Mouse (Mus musculus) CH12.LX (cell line): ENCODE data around the gene Cdk2ap2. TPM values are rescaled to one million over a fixed set of nuclear protein-coding genes. Genes with fewer than 3 reads are reported as not detected.

Experiments
- DNase-seq: peaks from one replicate; pipeline ENCODE4 v3.0.0-alpha.2; 2013; ENCODE audit errors: extremely low read depth
- H3K27ac ChIP-seq: 2 replicates; pipeline ENCODE4 v1.5.1; 2012; ENCODE audit warnings: low read depth, mild to moderate bottlenecking, control low read depth, moderate library complexity; ENCODE audit not compliant: insufficient read depth
- H3K27me3 ChIP-seq: replicated peaks from 2 replicates; pipeline ENCODE3; 2012; ENCODE audit warnings: inconsistent platforms
- H3K36me3 ChIP-seq, 2 experiments: replicated peaks in 1 of 2; 2 replicates each; pipeline versions ENCODE3 to v1.6.1; 2012; ENCODE audit warnings: inconsistent platforms in 1 of 2, low read length in 1 of 2, mild to moderate bottlenecking in 1 of 2, mixed read lengths in 1 of 2, moderate library complexity in 1 of 2; ENCODE audit not compliant: control insufficient read depth in 1 of 2, insufficient read depth in 1 of 2
- H3K4me1 ChIP-seq, 2 experiments: 2 replicates each; pipeline ENCODE4 v1.6.1; 2012; ENCODE audit warnings: inconsistent platforms in 1 of 2, moderate library complexity in 1 of 2; ENCODE audit not compliant: insufficient read depth in 2 of 2, control insufficient read depth in 1 of 2
- H3K4me2 ChIP-seq: 2 replicates; pipeline ENCODE4 v1.6.1; 2012; ENCODE audit warnings: low read depth, mild to moderate bottlenecking, control low read depth; ENCODE audit not compliant: poor library complexity, insufficient read depth, severe bottlenecking
- H3K4me3 ChIP-seq, 3 experiments: fragments of 150-350 bp in 1 of 3; sonication (generic) in 1 of 3; replicated peaks in 1 of 3; 2 replicates each; pipeline versions ENCODE3 to v1.5.1; 2011 to 2012; ENCODE audit warnings: low read depth in 2 of 3, low read length in 2 of 3, mild to moderate bottlenecking in 2 of 3, moderate library complexity in 2 of 3, control low read depth in 1 of 3, improper control_type of control experiment in 1 of 3, inconsistent platforms in 1 of 3, mixed read lengths in 1 of 3; ENCODE audit not compliant: poor library complexity in 1 of 3
- H3K79me2 ChIP-seq: replicated peaks from 2 replicates; pipeline ENCODE4 v1.6.1; 2012; ENCODE audit warnings: mild to moderate bottlenecking, moderate library complexity; ENCODE audit not compliant: control insufficient read depth, poor library complexity, insufficient read depth, severe bottlenecking; ENCODE audit errors: extremely low read depth
- H3K9ac ChIP-seq: 2 replicates; pipeline ENCODE4 v1.6.1; 2012; ENCODE audit warnings: low read depth, mild to moderate bottlenecking, control low read depth, moderate library complexity; ENCODE audit not compliant: insufficient read depth
- H3K9me3 ChIP-seq: replicated peaks from 2 replicates; pipeline ENCODE3; 2012; ENCODE audit warnings: low read length, inconsistent platforms, mixed read lengths
- BHLHE40 ChIP-seq: IDR thresholded peaks from 2 replicates; pipeline ENCODE4 v1.6.1; 2011; ENCODE audit warnings: mild to moderate bottlenecking, low read depth, low read length, improper control_type of control experiment
- CTCF ChIP-seq, 2 experiments: IDR thresholded peaks in 1 of 2; conservative IDR thresholded peaks in 1 of 2; 2 replicates each; pipeline ENCODE4 v1.5.1; 2011 to 2012; ENCODE audit warnings: low read depth in 2 of 2, low read length in 2 of 2, improper control_type of control experiment in 1 of 2, inconsistent platforms in 1 of 2, mild to moderate bottlenecking in 1 of 2, moderate library complexity in 1 of 2
- E2F4 ChIP-seq: IDR thresholded peaks from 2 replicates; pipeline ENCODE4 v1.6.1; 2011; ENCODE audit warnings: low read depth, low read length, improper control_type of control experiment; ENCODE audit not compliant: insufficient replicate concordance
- EP300 ChIP-seq: IDR thresholded peaks from 2 replicates; pipeline ENCODE4 v1.6.1; 2011; ENCODE audit warnings: low read length, improper control_type of control experiment
- HCFC1 ChIP-seq: IDR thresholded peaks from 2 replicates; pipeline ENCODE4 v1.6.1; 2012; ENCODE audit warnings: low read depth, mild to moderate bottlenecking, inconsistent platforms, low read length, improper control_type of control experiment
- JUN ChIP-seq: IDR thresholded peaks from 2 replicates; pipeline ENCODE4 v1.6.1; 2011; ENCODE audit warnings: low read depth, mild to moderate bottlenecking, low read length, improper control_type of control experiment, moderate library complexity; ENCODE audit not compliant: insufficient read depth
- KAT2A ChIP-seq: IDR thresholded peaks from 2 replicates; pipeline ENCODE4 v1.6.1; 2012; ENCODE audit warnings: low read length, improper control_type of control experiment, inconsistent platforms; ENCODE audit not compliant: insufficient replicate concordance
- MAZ ChIP-seq: IDR thresholded peaks from 2 replicates; pipeline ENCODE4 v1.6.1; 2012; ENCODE audit warnings: low read depth, mild to moderate bottlenecking, inconsistent platforms, low read length, improper control_type of control experiment, moderate library complexity
- MEF2A ChIP-seq: IDR thresholded peaks from 2 replicates; pipeline ENCODE4 v1.6.1; 2014; ENCODE audit warnings: low read depth, mild to moderate bottlenecking, inconsistent platforms, low read length, improper control_type of control experiment, borderline replicate concordance
- MXI1 ChIP-seq: IDR thresholded peaks from 2 replicates; pipeline ENCODE4 v1.6.1; 2011; ENCODE audit warnings: mild to moderate bottlenecking, low read depth, low read length, improper control_type of control experiment
- MYC ChIP-seq: IDR thresholded peaks from 2 replicates; pipeline ENCODE4 v1.6.1; 2011; ENCODE audit warnings: low read depth, mild to moderate bottlenecking, improper control_type of control experiment, low read length
- PAX5 ChIP-seq: IDR thresholded peaks from 2 replicates; pipeline ENCODE4 v1.6.1; 2012; ENCODE audit warnings: low read length, inconsistent platforms, mixed read lengths
- POLR2A ChIP-seq: IDR thresholded peaks from 2 replicates; pipeline ENCODE4 v1.6.1; 2011; ENCODE audit warnings: low read depth, mild to moderate bottlenecking, improper control_type of control experiment, low read length
- RAD21 ChIP-seq: IDR thresholded peaks from 2 replicates; pipeline ENCODE4 v1.6.1; 2011; ENCODE audit warnings: low read depth, mild to moderate bottlenecking, low read length, improper control_type of control experiment, moderate library complexity
- SMC3 ChIP-seq: IDR thresholded peaks from 2 replicates; pipeline ENCODE4 v1.6.1; 2011; ENCODE audit warnings: low read depth, low read length, improper control_type of control experiment
- TBP ChIP-seq: conservative IDR thresholded peaks from 2 replicates; pipeline ENCODE4 v1.6.1; 2011; ENCODE audit warnings: low read depth, low read length, improper control_type of control experiment
- TCF12 ChIP-seq: IDR thresholded peaks from 2 replicates; pipeline ENCODE4 v1.6.1; 2014; ENCODE audit warnings: low read depth, mild to moderate bottlenecking, inconsistent platforms, low read length, improper control_type of control experiment
- USF1 ChIP-seq: IDR thresholded peaks from 2 replicates; pipeline ENCODE4 v1.6.1; 2014; ENCODE audit warnings: low read depth, mild to moderate bottlenecking, inconsistent platforms, low read length, improper control_type of control experiment
- USF2 ChIP-seq: conservative IDR thresholded peaks from 2 replicates; pipeline ENCODE4 v1.6.1; 2011; ENCODE audit warnings: low read depth, low read length, improper control_type of control experiment
- ZKSCAN1 ChIP-seq: IDR thresholded peaks from 2 replicates; pipeline ENCODE4 v1.6.1; 2012; ENCODE audit warnings: low read depth, inconsistent platforms, low read length, improper control_type of control experiment, borderline replicate concordance
- ZMIZ1 ChIP-seq: IDR thresholded peaks from 2 replicates; pipeline ENCODE4 v1.6.1; 2012; ENCODE audit warnings: low read depth, mild to moderate bottlenecking, inconsistent platforms, low read length, improper control_type of control experiment
- ZNF384 ChIP-seq: IDR thresholded peaks from 2 replicates; pipeline ENCODE4 v1.6.1; 2012; ENCODE audit warnings: low read depth, low read length, improper control_type of control experiment, inconsistent platforms
- dilution Hi-C: fragments of 300-500 bp; cut with MboI; formaldehyde crosslinking; loops from 2 replicates; pipeline ENCODE4 v1.14.3; 2020; ENCODE audit warnings: low sequenced_read_pairs; ENCODE audit not compliant: extremely low pct_unique_long_range_greater_than_20kb, extremely low pct_ligation_motif_present
- in situ Hi-C: fragments of 300-500 bp; cut with MboI; formaldehyde crosslinking; loops from 3 replicates; pipeline ENCODE4 v1.14.3; 2019; ENCODE audit warnings: low sequenced_read_pairs, low pct_ligation_motif_present, low pct_unique_long_range_greater_than_20kb, mixed read lengths
- polyA plus RNA-seq: library from polyadenylated mRNA; unstranded; fragments of >175 nt; gene quantifications from 2 replicates; pipeline ENCODE4 v1.2.1, GENCODE M21; 2012; ENCODE audit warnings: low read depth; ENCODE audit not compliant: insufficient read length
- total RNA-seq, 2 experiments: library from RNA; depleted of rRNA; stranded (reverse); fragments of 300-350 nt in 1 of 2; fragments of >200 nt in 1 of 2; gene quantifications; 2 replicates each; pipeline ENCODE4 v1.2.3; 2012 to 2014

Gene Cdk2ap2
- total and polyA plus RNA-seq, 3 experiments, result 63.4 to 69.5 (median 67.1) TPM

GRCm38 (mm10) chr19:4084984-4085383 lies 12.0 kb upstream of the Cdk2ap2 start:
- no peak overlapping the region for H3K9ac ChIP-seq
- peaks cover 74% of the 10 kb centered on the region for H3K27me3 ChIP-seq

GRCm38 (mm10) chr19:4086156-4086555 lies 10.8 kb upstream of the Cdk2ap2 start:
- H3K9ac ChIP-seq, result no peak overlapping the region
- TF ChIP-seq MAZ (no peak), HCFC1 (no peak), TBP (no peak), POLR2A (no peak), BHLHE40 (no peak), USF2 (no peak), KAT2A (no peak), E2F4 (no peak), USF1 (no peak), MYC (no peak), ZMIZ1 (no peak), JUN (no peak), ZNF384 (no peak)
- no peaks in the 10 kb centered on the region for H3K4me1 ChIP-seq
- H3K4me3 ChIP-seq, result no peak overlapping the region
- H3K27me3 ChIP-seq, result peaks cover 65% of the 10 kb centered on the region
- H3K79me2 ChIP-seq, result no peaks in the 10 kb centered on the region
- in situ Hi-C loops (loop anchor here (5.0 kb wide), 2 partner anchors 34 to 69 kb away; no protein-coding TSS in a partner anchor), dilution Hi-C loops (no loop called here)
- H3K27ac ChIP-seq, result no peak overlapping the region
- H3K9me3 ChIP-seq, result no peaks in the 10 kb centered on the region
- no peaks in the 10 kb centered on the region for H3K36me3 ChIP-seq
- DNase-seq, result no peak
- H3K4me2 ChIP-seq, result no peak overlapping the region

More at GRCm38 (mm10) chr19:4084984-4085383, 12.0 kb upstream of the Cdk2ap2 start:
- H3K79me2 ChIP-seq, result no peaks in the 10 kb centered on the region
- no peak for TF ChIP-seq ZKSCAN1
- TF ChIP-seq TCF12, result no peak
- TF ChIP-seq RAD21, result peak; percentile 58
- peak in 1 of 2 experiments; percentile 57; a peak in 2 of 4 replicates for TF ChIP-seq CTCF (conservative IDR thresholded peaks at IDR 0.05 in 1 of 2, IDR thresholded peaks at IDR 0.05 in 1 of 2; ENCODE audit: low read depth in 2 of 2, low read length in 2 of 2)
- TF ChIP-seq MEF2A, result no peak
- TF ChIP-seq MXI1, result no peak
- peak; percentile 56 for TF ChIP-seq SMC3
- no peak for TF ChIP-seq EP300
- TF ChIP-seq PAX5, result no peak
- TF ChIP-seq KAT2A, result no peak
- no peak for TF ChIP-seq USF2
- H3K27ac ChIP-seq, result no peak overlapping the region
- H3K9me3 ChIP-seq, result no peaks in the 10 kb centered on the region
- H3K4me2 ChIP-seq, result no peak overlapping the region
- H3K4me1 ChIP-seq, result peaks cover 0 to 8% of the 10 kb centered on the region in 2 experiments; a peak in 2 of 4 replicates
- no peak overlapping the region for H3K4me3 ChIP-seq
- no peaks in the 10 kb centered on the region for H3K36me3 ChIP-seq
- dilution Hi-C loops (no loop called here), in situ Hi-C loops (loop anchor here (5.0 kb wide), 2 partner anchors 33 to 68 kb away; no protein-coding TSS in a partner anchor)
- DNase-seq, result no peak
